Mouse (Mus musculus) liver, adult 2 months (tissue): ENCODE measurements around the gene Tnc.

ENCODE experiments used
- CTCF ChIP-seq: fragments of 200-500 bp; IDR thresholded peaks from 2 replicates; pipeline ENCODE4 v1.5.1; 2011; ENCODE audit warnings: low read depth, low read length, control low read depth
- POLR2A ChIP-seq: fragments of 200-500 bp; IDR thresholded peaks from 2 replicates; pipeline ENCODE4 v1.6.1; 2011; ENCODE audit warnings: low read length, control low read depth; ENCODE audit not compliant: insufficient read depth; ENCODE audit errors: extremely low read depth

GRCm38 (mm10) chr4:64029486-64029885 lies 17.3 kb downstream of the Tnc start:
- TF ChIP-seq CTCF (no peak), POLR2A (no peak)
